ENCODE assay signal across 8 mouse cellular contexts in genomic region chr5:151023461-151023860, GRCm38 (mm10).
DNase-seq lines count a peak whose midpoint lies in the region; ATAC-seq lines count a peak whose summit lies in the region.

No protein-coding gene starts in this region.

- H3K4me1 ChIP-seq in midbrain, embryonic 14.5 days (ENCODE audit: control insufficient read depth, insufficient read depth, low read length): peaks cover 7% of the 10 kb centered on the region; the same call in 1 of the 2 replicates

- H3K4me2 ChIP-seq in midbrain, embryonic 14.5 days (ENCODE audit: low read length): peak overlapping the region; percentile 30

- no peak for ATAC-seq in midbrain, embryonic 14.5 days (ENCODE audit: low FRiP score, low TSS enrichment)

- 8% methylated on average over 8 of the region's 8 CpGs for WGBS in midbrain, embryonic 14.5 days

- H3K9me3 ChIP-seq in midbrain, embryonic 14.5 days (ENCODE audit: control insufficient read depth, low read length): no peaks in the 10 kb centered on the region

- H3K27me3 ChIP-seq in midbrain, embryonic 14.5 days (ENCODE audit: control insufficient read depth, insufficient read depth, low read length): no peaks in the 10 kb centered on the region

- no peak overlapping the region for H3K4me3 ChIP-seq in midbrain, embryonic 14.5 days (replicated peaks; ENCODE audit: low read depth, low read length)

- no peaks in the 10 kb centered on the region for H3K36me3 ChIP-seq in midbrain, embryonic 14.5 days (ENCODE audit: control insufficient read depth, insufficient read depth, low read length)

- no peak overlapping the region for H3K9ac ChIP-seq in midbrain, embryonic 14.5 days (replicated peaks; ENCODE audit: low read length)

- peak; percentile 24 for DNase-seq in gastrocnemius, adult 18-20 months (ENCODE audit: low spot score)
- no peak for DNase-seq in gastrocnemius, postnatal 10 days
- DNase-seq in embryo, embryonic 9.5 days (ENCODE audit: extremely low spot score): peak; percentile 55
- DNase-seq in heart, adult 9 months (ENCODE audit: low spot score in 2 of 2): peak; percentile 26 to 52
- DNase-seq in kidney, postnatal 14 days: peak; percentile 18
- peak; percentile 55 for DNase-seq in midbrain, embryonic 14.5 days
- DNase-seq in testis, postnatal 14 days (ENCODE audit: low spot score): peak; percentile 50
- DNase-seq in adipocyte (ENCODE audit: low spot score): no peak

- H3K27ac ChIP-seq in midbrain, embryonic 14.5 days (replicated peaks; ENCODE audit: low read depth, low read length): no peak overlapping the region

Comparison
In these comparisons a context has a peak if more than half of its experiments do, and no peak if none do; other contexts are left out.
1. DNase-seq: peak in gastrocnemius, adult 18-20 months (single experiment), embryo, embryonic 9.5 days (single experiment), heart, adult 9 months (2 of 2), kidney, postnatal 14 days (single experiment), midbrain, embryonic 14.5 days (single experiment) and testis, postnatal 14 days (single experiment); none in gastrocnemius, postnatal 10 days (single experiment) and adipocyte (single experiment).